Mouse (Mus musculus) brain, embryonic 14.5 days (tissue): ENCODE measurements around the gene Unc13a.

Experiments
- CTCF ChIP-seq: fragments of 200-500 bp; IDR thresholded peaks from 2 replicates; pipeline ENCODE4 v1.5.1; 2012; ENCODE audit warnings: inconsistent platforms, mild to moderate bottlenecking, moderate library complexity, borderline replicate concordance; ENCODE audit not compliant: insufficient read depth, insufficient read length; ENCODE audit errors: extremely low read depth
- POLR2A ChIP-seq: fragments of 200-500 bp; IDR thresholded peaks from 2 replicates; pipeline ENCODE4 v1.6.1; 2012; ENCODE audit warnings: mild to moderate bottlenecking, inconsistent platforms, borderline replicate concordance; ENCODE audit not compliant: poor library complexity, insufficient read depth, insufficient read length, severe bottlenecking; ENCODE audit errors: extremely low read depth

DNA sequence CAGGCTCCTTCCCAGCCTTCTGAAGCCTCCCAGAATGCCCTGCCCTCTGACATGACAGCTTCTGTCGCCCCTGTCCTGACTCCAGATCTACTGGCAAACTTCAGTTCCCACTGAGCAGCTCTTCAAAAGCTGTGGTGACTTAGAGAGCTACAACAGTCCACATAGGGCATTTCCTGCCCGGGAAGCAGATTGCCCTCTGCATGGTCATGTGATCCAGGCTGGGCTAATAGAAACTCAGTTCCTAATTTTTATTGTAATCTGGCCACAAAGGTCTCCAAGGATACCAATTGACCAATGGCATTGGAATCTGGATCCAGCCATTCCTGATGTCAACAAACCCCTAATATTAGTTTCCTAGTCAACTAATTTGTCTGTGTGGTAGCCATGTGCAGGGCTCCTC lies 39.7 kb downstream of the Unc13a start:
- no peak for TF ChIP-seq CTCF
- no peak for TF ChIP-seq POLR2A
